Mouse (Mus musculus) E14TG2a.4 (cell line): ENCODE measurements around the gene Gpr6.

Experiments used
- H3K27me3 ChIP-seq: 2 replicates; pipeline ENCODE4 v1.6.1; 2014; ENCODE audit warnings: low read length, control low read depth; ENCODE audit not compliant: insufficient read depth
- H3K36me3 ChIP-seq: 2 replicates; pipeline ENCODE4 v1.6.1; 2014; ENCODE audit warnings: low read length, control low read depth; ENCODE audit not compliant: insufficient read depth
- H3K4me1 ChIP-seq: replicated peaks from 2 replicates; pipeline ENCODE4 v1.6.1; 2014; ENCODE audit warnings: low read depth, low read length, control low read depth
- H3K4me3 ChIP-seq: replicated peaks from 2 replicates; pipeline ENCODE4 v1.5.1; 2014; ENCODE audit warnings: mild to moderate bottlenecking, low read length
- H3K9me3 ChIP-seq: 2 replicates; pipeline ENCODE4 v1.6.1; 2014; ENCODE audit warnings: low read length, control low read depth
- CTCF ChIP-seq: conservative IDR thresholded peaks from 2 replicates; pipeline ENCODE4 v1.5.1; 2014; ENCODE audit warnings: low read length
- NANOG ChIP-seq: IDR thresholded peaks from 2 replicates; pipeline ENCODE4 v1.6.1; 2014; ENCODE audit warnings: borderline replicate concordance, low read length, mixed read lengths

The Gpr6 gene

DNA sequence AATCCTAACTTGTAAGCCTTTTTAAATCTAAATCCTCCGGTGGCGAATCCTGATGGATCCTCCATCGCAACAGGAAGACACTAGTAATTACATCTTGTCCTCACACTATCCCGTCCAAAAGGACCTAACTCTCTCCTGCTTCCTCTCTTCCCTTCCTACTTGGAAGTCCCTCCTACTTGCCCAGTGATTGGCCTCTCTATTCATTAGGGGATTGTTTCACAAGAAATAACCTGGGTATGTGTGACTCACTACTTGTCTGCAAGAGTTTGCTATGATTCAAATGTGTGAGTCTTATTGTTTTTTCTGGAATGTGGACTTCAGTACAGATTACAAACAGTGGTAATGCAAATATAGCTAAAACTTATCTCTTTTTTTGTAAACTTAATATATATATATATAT lies 49.9 kb downstream of the Gpr6 start:
- Histone ChIP-seq H3K27me3 (no peaks in the 10 kb centered on the region), H3K4me1 (peaks cover 4% of the 10 kb centered on the region; the same call in 1 of the 2 replicates), H3K4me3 (no peak overlapping the region), H3K9me3 (peaks cover 9% of the 10 kb centered on the region), H3K36me3 (no peaks in the 10 kb centered on the region)
- no peak for TF ChIP-seq CTCF
- no peak for TF ChIP-seq NANOG
